Mouse (Mus musculus): ENCODE results near the gene Hip1r.
A peak's percentile ranks its signal among the peaks of the same experiment; 100 is the strongest.

The Hip1r gene

GRCm38 (mm10) chr5:124016291-124016821, 42.9 kb downstream of the Hip1r start:
- no peak for DNase-seq (ENCODE audit: low read depth, low spot score)

GRCm38 (mm10) chr5:124017941-124018340, 44.5 kb downstream of the Hip1r start:
- DNase-seq (ENCODE audit: low read depth, low spot score) = no peak

- DNase-seq (ENCODE audit: low read depth, low spot score) = no peak
These were observed 45.2 kb downstream of the Hip1r start for GRCm38 (mm10) chr5:124018651-124019050.

GRCm38 (mm10) chr5:124019348-124020216, 46.2 kb downstream of the Hip1r start:
- no peak for DNase-seq (ENCODE audit: low read depth, low spot score)

- DNase-seq (ENCODE audit: low read depth, low spot score) = no peak
These were observed 47.7 kb downstream of the Hip1r start for GRCm38 (mm10) chr5:124021148-124021547.

- DNase-seq (ENCODE audit: low read depth, low spot score) = no peak
These were observed 48.3 kb downstream of the Hip1r start for GRCm38 (mm10) chr5:124021701-124022100.

GRCm38 (mm10) chr5:124022365-124022764, 48.9 kb downstream of the Hip1r start:
- no peak for DNase-seq (ENCODE audit: low read depth, low spot score)

GRCm38 (mm10) chr5:124024677-124025076, 51.2 kb downstream of the Hip1r start:
- DNase-seq (ENCODE audit: low read depth, low spot score) = no peak

GRCm38 (mm10) chr5:124025146-124025545, 51.7 kb downstream of the Hip1r start:
- peak; percentile 52 for DNase-seq (ENCODE audit: low read depth, low spot score)

GRCm38 (mm10) chr5:124025587-124026441, 52.4 kb downstream of the Hip1r start:
- DNase-seq (ENCODE audit: low read depth, low spot score) = no peak

- DNase-seq (ENCODE audit: low read depth, low spot score) = no peak
These were observed 53.1 kb downstream of the Hip1r start for GRCm38 (mm10) chr5:124026568-124026967.

- DNase-seq (ENCODE audit: low read depth, low spot score) = no peak
These were observed 54.5 kb downstream of the Hip1r start for GRCm38 (mm10) chr5:124027702-124028470.

GRCm38 (mm10) chr5:124028680-124029079, 55.3 kb downstream of the Hip1r start:
- no peak for DNase-seq (ENCODE audit: low read depth, low spot score)

- DNase-seq (ENCODE audit: low read depth, low spot score) = no peak
These were observed 56.0 kb downstream of the Hip1r start for GRCm38 (mm10) chr5:124029220-124030035.

- no peak for DNase-seq (ENCODE audit: low read depth, low spot score)
These were observed 57.1 kb downstream of the Hip1r start for GRCm38 (mm10) chr5:124030386-124031067.

- DNase-seq (ENCODE audit: low read depth, low spot score) = no peak
These were observed 57.9 kb downstream of the Hip1r start for GRCm38 (mm10) chr5:124031068-124031955.

- peak; percentile 90 for DNase-seq (ENCODE audit: low read depth, low spot score)
These were observed 58.6 kb downstream of the Hip1r start, which contains the start of gene Vps37b for GRCm38 (mm10) chr5:124032001-124032508. Gene Vps37b (minus strand): TSS chr5:124032270.

- DNase-seq (ENCODE audit: low read depth, low spot score) = peak; percentile 31
These were observed 61.0 kb downstream of the Hip1r start for GRCm38 (mm10) chr5:124034471-124034870.

- DNase-seq (ENCODE audit: low read depth, low spot score) = no peak
These were observed 62.0 kb downstream of the Hip1r start for GRCm38 (mm10) chr5:124035406-124035805.

Measured in A20 (cell line).